Mouse (Mus musculus) megakaryocyte, embryonic 14.5 days (primary cell): ENCODE measurements around the gene Gtf2i.

ENCODE experiments used
- FLI1 ChIP-seq: IDR thresholded peaks from 2 replicates; pipeline ENCODE4 v1.6.1; 2012; ENCODE audit warnings: low read length, inconsistent platforms, mixed read lengths
- GATA1 ChIP-seq: IDR thresholded peaks from 3 replicates; pipeline ENCODE4 v1.6.1; 2012; ENCODE audit warnings: mixed read lengths, low read length, inconsistent platforms, borderline replicate concordance

GRCm38 (mm10) chr5:134229391-134229790 is 85.2 kb downstream of the Gtf2i start, which contains the start of gene Ncf1:
- no peak for TF ChIP-seq GATA1
- TF ChIP-seq FLI1 = no peak
